Mouse (Mus musculus): ENCODE measurements around the gene Gm44. TPM values are rescaled to one million over a fixed set of nuclear protein-coding genes. Genes with fewer than 3 reads are reported as not detected.
"Not testable (repeated sequence)": the region's sequence is repeated elsewhere in the genome, so short reads cannot be mapped to it uniquely, and the experiment has no call there.

The Gm44 gene
- not detected for total RNA-seq (2021)

GRCm38 (mm10) chrX:90891842-90892241 lies at the start of gene Gm44:
Gene Gm44, plus strand, starts transcription at chrX:90892142.
- DNase-seq: no peak
- intact Hi-C loops (cut with DNase I): no loop called here

- intact Hi-C loops (cut with DNase I): no loop called here
- peak in 1 of 2 experiments; percentile 0 for DNase-seq
Measured at GRCm38 (mm10) chrX:90927989-90928388, 36.0 kb downstream of the Gm44 start.

GRCm38 (mm10) chrX:90938211-90938610 lies 46.3 kb downstream of the Gm44 start:
- intact Hi-C loops (cut with DNase I); DNase-seq: not testable (repeated sequence)

All from heart, postnatal 10 days (tissue).